Mouse (Mus musculus): ENCODE data around the gene Dclre1a. TPM values are rescaled to one million over a fixed set of nuclear protein-coding genes. Genes with fewer than 3 reads are reported as not detected.
"Not testable (repeated sequence)": the region's sequence is repeated elsewhere in the genome, so short reads cannot be mapped to it uniquely, and the experiment has no call there.

Dclre1a gene
- polyA plus RNA-seq, 1 experiment from 2014 or later = 23.1 TPM

- not testable (repeated sequence) for H3K4me2 ChIP-seq; ATAC-seq (ENCODE audit: insufficient number of reproducible peaks, insufficient read depth, low FRiP score, low TSS enrichment, low read depth); H3K36me3 ChIP-seq; H3K27me3 ChIP-seq; H3K9me3 ChIP-seq; H3K4me3 ChIP-seq (replicated peaks); H3K9ac ChIP-seq (replicated peaks); H3K4me1 ChIP-seq (replicated peaks); H3K27ac ChIP-seq
- WGBS = no CpG with 5 or more reads among the region's 2 CpGs
Observed at GRCm38 (mm10) chr19:56513527-56513926, 34.5 kb downstream of the Dclre1a start.

GRCm38 (mm10) chr19:56511207-56511606 is 36.8 kb downstream of the Dclre1a start:
- H3K9ac ChIP-seq (replicated peaks); H3K4me2 ChIP-seq; H3K27me3 ChIP-seq; H3K36me3 ChIP-seq; H3K27ac ChIP-seq; ATAC-seq (ENCODE audit: insufficient number of reproducible peaks, insufficient read depth, low FRiP score, low TSS enrichment, low read depth); H3K4me1 ChIP-seq (replicated peaks); H3K9me3 ChIP-seq; H3K4me3 ChIP-seq (replicated peaks): not testable (repeated sequence)
- no CpG with 5 or more reads among the region's 4 CpGs for WGBS

- H3K4me1 ChIP-seq (replicated peaks); H3K27me3 ChIP-seq; H3K27ac ChIP-seq; H3K9ac ChIP-seq (replicated peaks); H3K36me3 ChIP-seq; H3K9me3 ChIP-seq; H3K4me2 ChIP-seq; ATAC-seq (ENCODE audit: insufficient number of reproducible peaks, insufficient read depth, low FRiP score, low TSS enrichment, low read depth); H3K4me3 ChIP-seq (replicated peaks): not testable (repeated sequence)
- no CpG with 5 or more reads among the region's 5 CpGs for WGBS
Observed at GRCm38 (mm10) chr19:56503525-56503924, 44.5 kb downstream of the Dclre1a start.

GRCm38 (mm10) chr19:56503069-56503468 is 45.0 kb downstream of the Dclre1a start:
- H3K27ac ChIP-seq, H3K9me3 ChIP-seq, H3K27me3 ChIP-seq: not testable (repeated sequence)

GRCm38 (mm10) chr19:56494157-56494556 is 53.9 kb downstream of the Dclre1a start:
- H3K4me3 ChIP-seq (replicated peaks); H3K9me3 ChIP-seq; H3K27ac ChIP-seq; H3K4me2 ChIP-seq; ATAC-seq (ENCODE audit: insufficient number of reproducible peaks, insufficient read depth, low FRiP score, low TSS enrichment, low read depth); H3K4me1 ChIP-seq (replicated peaks); H3K36me3 ChIP-seq; H3K9ac ChIP-seq (replicated peaks); H3K27me3 ChIP-seq: not testable (repeated sequence)
- WGBS = no CpG with 5 or more reads among the region's 2 CpGs

More at GRCm38 (mm10) chr19:56503069-56503468, 45.0 kb downstream of the Dclre1a start:
- ATAC-seq (ENCODE audit: insufficient number of reproducible peaks, insufficient read depth, low FRiP score, low TSS enrichment, low read depth); H3K9ac ChIP-seq (replicated peaks); H3K4me2 ChIP-seq; H3K4me3 ChIP-seq (replicated peaks); H3K36me3 ChIP-seq; H3K4me1 ChIP-seq (replicated peaks): not testable (repeated sequence)
- WGBS = no CpG with 5 or more reads among the region's 5 CpGs

GRCm38 (mm10) chr19:56489601-56490000 is 58.4 kb downstream of the Dclre1a start:
- H3K4me3 ChIP-seq (replicated peaks) = no peak overlapping the region
- H3K4me2 ChIP-seq = no peak overlapping the region
- H3K36me3 ChIP-seq = no peaks in the 10 kb centered on the region
- H3K9me3 ChIP-seq = no peaks in the 10 kb centered on the region
- peaks cover 10% of the 10 kb centered on the region for H3K4me1 ChIP-seq (replicated peaks)
- ATAC-seq (ENCODE audit: insufficient number of reproducible peaks, insufficient read depth, low FRiP score, low TSS enrichment, low read depth) = no peak
- H3K9ac ChIP-seq (replicated peaks) = no peak overlapping the region
- no peak overlapping the region for H3K27ac ChIP-seq
- H3K27me3 ChIP-seq = no peaks in the 10 kb centered on the region
- 68% methylated on average over 6 of the region's 6 CpGs for WGBS

- Histone ChIP-seq H3K36me3 (no peaks in the 10 kb centered on the region), H3K27ac (no peak overlapping the region), H3K27me3 (no peaks in the 10 kb centered on the region), H3K4me3 (replicated peaks) (no peak overlapping the region), H3K4me2 (no peak overlapping the region), H3K9ac (replicated peaks) (no peak overlapping the region), H3K4me1 (replicated peaks) (peaks cover 10% of the 10 kb centered on the region), H3K9me3 (no peaks in the 10 kb centered on the region)
- whole genome bisulfite sequencing = 90% methylated on average over 2 of the region's 2 CpGs
- no peak for ATAC-seq (ENCODE audit: insufficient number of reproducible peaks, insufficient read depth, low FRiP score, low TSS enrichment, low read depth)
Observed at GRCm38 (mm10) chr19:56487339-56487738, 60.7 kb downstream of the Dclre1a start.

GRCm38 (mm10) chr19:56486926-56487325 is 61.1 kb downstream of the Dclre1a start:
- ATAC-seq (ENCODE audit: insufficient number of reproducible peaks, insufficient read depth, low FRiP score, low TSS enrichment, low read depth) = no peak
- H3K27ac ChIP-seq = no peak overlapping the region
- H3K9ac ChIP-seq (replicated peaks) = no peak overlapping the region
- no peaks in the 10 kb centered on the region for H3K9me3 ChIP-seq
- 88% methylated on average over 7 of the region's 7 CpGs for WGBS
- no peak overlapping the region for H3K4me2 ChIP-seq
- H3K27me3 ChIP-seq = no peaks in the 10 kb centered on the region
- no peak overlapping the region for H3K4me3 ChIP-seq (replicated peaks)
- no peaks in the 10 kb centered on the region for H3K36me3 ChIP-seq
- peaks cover 10% of the 10 kb centered on the region for H3K4me1 ChIP-seq (replicated peaks)

GRCm38 (mm10) chr19:56485376-56486271 is 62.4 kb downstream of the Dclre1a start:
- Histone ChIP-seq H3K9ac (replicated peaks) (no peak overlapping the region), H3K4me2 (no peak overlapping the region), H3K27me3 (no peaks in the 10 kb centered on the region), H3K27ac (no peak overlapping the region), H3K4me3 (replicated peaks) (no peak overlapping the region), H3K9me3 (no peaks in the 10 kb centered on the region), H3K4me1 (replicated peaks) (peaks cover 10% of the 10 kb centered on the region), H3K36me3 (no peaks in the 10 kb centered on the region)
- ATAC-seq (ENCODE audit: insufficient number of reproducible peaks, insufficient read depth, low FRiP score, low TSS enrichment, low read depth) = no peak
- WGBS = 50% methylated on average over 13 of the region's 13 CpGs

GRCm38 (mm10) chr19:56484630-56485375 is 63.2 kb downstream of the Dclre1a start:
- Histone ChIP-seq H3K9ac (replicated peaks) (no peak overlapping the region), H3K4me1 (replicated peaks) (peaks cover 10% of the 10 kb centered on the region), H3K27me3 (no peaks in the 10 kb centered on the region), H3K4me3 (replicated peaks) (no peak overlapping the region), H3K36me3 (no peaks in the 10 kb centered on the region), H3K9me3 (no peaks in the 10 kb centered on the region), H3K27ac (no peak overlapping the region), H3K4me2 (no peak overlapping the region)
- WGBS = 69% methylated on average over 13 of the region's 13 CpGs
- no peak for ATAC-seq (ENCODE audit: insufficient number of reproducible peaks, insufficient read depth, low FRiP score, low TSS enrichment, low read depth)
